Mouse (Mus musculus) kidney, adult 2 months (tissue): Measurements from ENCODE around the gene Phc1. TPM values are rescaled to one million over a fixed set of nuclear protein-coding genes. Genes with fewer than 3 reads are reported as not detected.
A peak's percentile ranks its signal among the peaks of the same experiment; 100 is the strongest.

Source experiments
- DNase-seq: peaks from one replicate; pipeline ENCODE4 v3.0.0; 2021
- H3K27ac ChIP-seq: fragments of 200-500 bp; 2 replicates; pipeline ENCODE4 v1.5.1; 2012; ENCODE audit warnings: low read depth, low read length, control low read depth, inconsistent platforms; ENCODE audit not compliant: insufficient read depth
- H3K27me3 ChIP-seq: fragments of 200-500 bp; replicated peaks from 2 replicates; pipeline ENCODE4 v1.6.1; 2012; ENCODE audit warnings: mild to moderate bottlenecking, moderate library complexity, low read length, inconsistent platforms; ENCODE audit not compliant: control insufficient read depth, insufficient read depth
- H3K36me3 ChIP-seq: fragments of 200-500 bp; 2 replicates; pipeline ENCODE4 v1.6.1; 2012; ENCODE audit warnings: mild to moderate bottlenecking, moderate library complexity, low read length, inconsistent platforms; ENCODE audit not compliant: control insufficient read depth, insufficient read depth
- H3K4me1 ChIP-seq: fragments of 200-500 bp; 2 replicates; pipeline ENCODE4 v1.6.1; 2011; ENCODE audit warnings: low read length; ENCODE audit not compliant: control insufficient read depth, insufficient read depth
- H3K4me3 ChIP-seq: fragments of 200-500 bp; 2 replicates; pipeline ENCODE4 v1.5.1; 2011; ENCODE audit warnings: mild to moderate bottlenecking, low read depth, low read length, control low read depth; ENCODE audit not compliant: insufficient read depth
- CTCF ChIP-seq: fragments of 200-500 bp; conservative IDR thresholded peaks from 2 replicates; pipeline ENCODE4 v1.5.1; 2011; ENCODE audit warnings: low read depth, mild to moderate bottlenecking, control low read depth, low read length, moderate library complexity, mixed read lengths; ENCODE audit not compliant: insufficient read depth, insufficient read length
- POLR2A ChIP-seq: fragments of 200-500 bp; IDR thresholded peaks from one replicate; pipeline ENCODE4 v1.6.1; 2011; ENCODE audit warnings: low read depth, low read length, control low read depth
- WGBS: fragments of 180-500 bp; shearing (Covaris S2); methylation state at CpG from one replicate; pipeline ENCODE4 v1.1.7; 2018; 5-methylcytosine and 5-hydroxymethylcytosine counted together
- polyA plus RNA-seq: library from polyadenylated mRNA; depleted of rRNA; stranded (reverse); fragments of >200 nt; gene quantifications from 2 replicates; pipeline ENCODE4 v1.2.3, GENCODE M21; 2012; rRNA removed

The Phc1 gene
- polyA plus RNA-seq, 1 experiment = 27.4 TPM

DNA sequence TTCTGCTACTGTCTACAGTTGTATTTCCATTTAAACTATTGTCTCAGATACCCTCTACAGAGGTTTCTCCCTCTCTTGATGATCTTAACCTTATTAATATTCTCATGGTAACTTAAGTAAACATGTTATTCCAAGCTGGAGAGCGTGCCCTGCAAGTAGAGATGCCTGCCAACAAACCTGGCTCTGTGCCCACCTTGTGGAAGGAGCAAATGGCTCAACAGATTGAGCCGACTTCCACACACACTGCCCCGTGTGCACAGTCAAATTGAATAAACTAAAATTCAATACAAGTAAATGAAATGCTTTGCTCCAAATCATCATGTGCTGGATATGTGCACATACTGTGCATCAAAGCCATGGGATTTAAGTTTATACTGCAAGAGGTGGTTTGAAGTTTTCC lies 71.8 kb downstream of the Phc1 start:
- 8% methylated on average over 3 of the region's 3 CpGs for WGBS
- peak; percentile 72 for DNase-seq
- TF ChIP-seq CTCF (no peak), POLR2A (no peak)
- no peak overlapping the region for H3K4me3 ChIP-seq
- no peaks in the 10 kb centered on the region for H3K36me3 ChIP-seq
- H3K27me3 ChIP-seq = no peaks in the 10 kb centered on the region
- H3K4me1 ChIP-seq = no peaks in the 10 kb centered on the region
- no peak overlapping the region for H3K27ac ChIP-seq

Other genes with a start within 250 kb of the Phc1 start
- 0.08 TPM in 1 of 2 replicates, not detected in the other for gene Klrg1, start 57.7 kb downstream of the Phc1 start, polyA plus RNA-seq
- gene M6pr, start 31.8 kb downstream of the Phc1 start, polyA plus RNA-seq = 94.4 and 107 TPM in 2 replicates
- gene Rimklb, start 158.2 kb upstream of the Phc1 start, polyA plus RNA-seq = 0.15 and 0.27 TPM in 2 replicates
- 16.8 and 20.5 TPM in 2 replicates for gene Mfap5, start 165.3 kb upstream of the Phc1 start, polyA plus RNA-seq
- gene Aicda, start 213.2 kb upstream of the Phc1 start, polyA plus RNA-seq = not detected in 2 replicates